ENCODE assay signal across 12 mouse cellular contexts in the genomic region with DNA sequence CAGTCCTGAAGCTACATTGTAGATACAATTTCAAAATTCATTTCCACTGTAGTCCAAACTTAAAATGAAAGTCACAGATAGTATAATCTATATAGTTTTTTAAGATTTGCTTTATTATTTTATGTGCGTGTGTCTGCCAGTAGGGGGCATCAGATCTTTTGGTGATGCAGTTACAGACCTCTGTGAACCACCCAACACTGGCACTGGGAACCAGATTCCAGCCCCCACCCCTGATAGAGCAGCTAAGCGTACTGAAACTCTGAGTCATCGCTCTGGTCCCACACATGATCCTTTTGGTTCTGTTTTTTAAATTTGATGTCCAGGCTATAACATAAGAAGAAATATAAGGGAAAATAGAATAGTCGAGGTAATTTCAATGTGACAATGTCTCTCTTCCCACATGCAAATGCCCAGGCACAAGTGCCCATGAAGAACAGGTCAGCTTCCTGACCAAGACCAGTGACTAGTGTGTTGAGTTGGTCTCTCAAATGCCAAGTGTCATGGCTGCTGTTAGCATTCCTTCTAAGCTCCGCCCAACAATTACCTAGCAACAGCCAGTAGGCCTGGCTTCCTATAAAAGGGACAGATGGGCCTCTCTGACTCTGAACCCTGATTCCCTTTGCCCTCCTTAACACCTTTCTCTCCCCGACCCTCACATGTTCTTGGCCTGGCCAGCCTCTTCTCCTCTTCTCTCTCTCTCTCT.
DNase-seq lines count a peak whose midpoint lies in the region; ATAC-seq and TF ChIP-seq lines count a peak whose summit lies in the region.
"Had no signal": no experiment of that assay in that cellular context is flagged by ENCODE, and none has a peak within 500 bp of the region (broad histone marks: within the 10 kb centered on the region; RNA-seq: fewer than 3 reads in every experiment).

No protein-coding gene starts in this region.

- H3K9ac ChIP-seq in neural tube, embryonic 15.5 days (replicated peaks), result no peak overlapping the region
- no peak overlapping the region for H3K9ac ChIP-seq in midbrain, embryonic 13.5 days (replicated peaks)
- H3K9ac ChIP-seq: intestine, embryonic 15.5 days had no signal

- no peak overlapping the region for H3K4me3 ChIP-seq in gastrocnemius, adult 2 months
- no peak overlapping the region for H3K4me3 ChIP-seq in left cerebral cortex, adult 2 months
- H3K4me3 ChIP-seq in embryonic facial prominence, embryonic 10.5 days, result no peak overlapping the region
- H3K4me3 ChIP-seq in neural tube, embryonic 15.5 days (replicated peaks), result no peak overlapping the region
- H3K4me3 ChIP-seq in midbrain, embryonic 13.5 days (replicated peaks), result no peak overlapping the region
- H3K4me3 ChIP-seq: intestine, embryonic 15.5 days had no signal

- DNase-seq in gastrocnemius, adult 2 months, result no peak
- DNase-seq in gastrocnemius, postnatal 10 days, result no peak
- DNase-seq in left cerebral cortex, adult 2 months (ENCODE audit: extremely low spot score in 1 of 2, low spot score in 2 of 2), result no peak
- DNase-seq in left cerebral cortex, adult 8-10 months (ENCODE audit: low spot score in 2 of 2), result no peak
- no peak for DNase-seq in embryonic facial prominence, embryonic 10.5 days (ENCODE audit: low spot score)
- DNase-seq in adrenal gland, postnatal 36 days, result no peak
- DNase-seq: embryo, embryonic 11 days; liver had no signal

- TF ChIP-seq CTCF in gastrocnemius, adult 2 months (IDR thresholded peaks at IDR 0.05), result peak; percentile 43
- TF ChIP-seq CTCF in left cerebral cortex, adult 2 months (IDR thresholded peaks at IDR 0.05), result peak; percentile 56

- H3K27me3 ChIP-seq in embryonic facial prominence, embryonic 10.5 days (replicated peaks; ENCODE audit: low read depth, poor library complexity, severe bottlenecking), result no peaks in the 10 kb centered on the region
- H3K27me3 ChIP-seq in neural tube, embryonic 15.5 days (replicated peaks), result no peaks in the 10 kb centered on the region
- no peaks in the 10 kb centered on the region for H3K27me3 ChIP-seq in midbrain, embryonic 13.5 days
- H3K27me3 ChIP-seq: intestine, embryonic 15.5 days had no signal

- no peak for ATAC-seq in neural tube, embryonic 15.5 days (ENCODE audit: low FRiP score)
- ATAC-seq in midbrain, embryonic 13.5 days, result no peak
- ATAC-seq: activated CD4-positive, CD25-positive, alpha-beta regulatory T cell, adult 4 months; intestine, embryonic 15.5 days had no signal

- 90% methylated on average over 6 of the region's 6 CpGs for WGBS in embryonic facial prominence, embryonic 10.5 days
- WGBS in neural tube, embryonic 15.5 days, result 88% methylated on average over 6 of the region's 6 CpGs
- 88% methylated on average over 6 of the region's 6 CpGs for WGBS in midbrain, embryonic 13.5 days

- no peak overlapping the region for H3K4me2 ChIP-seq in neural tube, embryonic 15.5 days
- no peak overlapping the region for H3K4me2 ChIP-seq in midbrain, embryonic 13.5 days (replicated peaks)
- H3K4me2 ChIP-seq: intestine, embryonic 15.5 days had no signal

- intact Hi-C loops in gastrocnemius, adult 2 months (cut with DNase I), result no loop called here
- intact Hi-C loops in left cerebral cortex, adult 2 months (cut with DNase I), result no loop called here

- no peaks in the 10 kb centered on the region for H3K9me3 ChIP-seq in embryonic facial prominence, embryonic 10.5 days
- no peaks in the 10 kb centered on the region for H3K9me3 ChIP-seq in neural tube, embryonic 15.5 days (replicated peaks)
- no peaks in the 10 kb centered on the region for H3K9me3 ChIP-seq in midbrain, embryonic 13.5 days
- H3K9me3 ChIP-seq: intestine, embryonic 15.5 days had no signal

- H3K27ac ChIP-seq in gastrocnemius, adult 2 months, result peak overlapping the region; percentile 59
- peak overlapping the region; percentile 83 for H3K27ac ChIP-seq in left cerebral cortex, adult 2 months
- peak overlapping the region; percentile 74; the same call in 1 of the 2 replicates for H3K27ac ChIP-seq in embryonic facial prominence, embryonic 10.5 days (replicated peaks)
- peak overlapping the region; percentile 74 for H3K27ac ChIP-seq in neural tube, embryonic 15.5 days (replicated peaks)
- H3K27ac ChIP-seq in midbrain, embryonic 13.5 days, result no peak overlapping the region

- peaks cover 72% of the 10 kb centered on the region for H3K4me1 ChIP-seq in embryonic facial prominence, embryonic 10.5 days
- peaks cover 28% of the 10 kb centered on the region for H3K4me1 ChIP-seq in neural tube, embryonic 15.5 days
- H3K4me1 ChIP-seq in midbrain, embryonic 13.5 days (replicated peaks), result peaks cover 46% of the 10 kb centered on the region

- H3K36me3 ChIP-seq in embryonic facial prominence, embryonic 10.5 days (replicated peaks), result no peaks in the 10 kb centered on the region
- no peaks in the 10 kb centered on the region for H3K36me3 ChIP-seq in neural tube, embryonic 15.5 days
- no peaks in the 10 kb centered on the region for H3K36me3 ChIP-seq in midbrain, embryonic 13.5 days
- H3K36me3 ChIP-seq: intestine, embryonic 15.5 days had no signal
